Mouse (Mus musculus) ES-CJ7 (cell line): ENCODE data around the gene Ccdc9b.

ENCODE experiments used
- DNase-seq: peaks from one replicate; pipeline ENCODE4 v3.0.0; 2011; ENCODE audit warnings: low read depth, low spot score

Ccdc9b gene

GRCm38 (mm10) chr2:118749341-118749884 lies 13.0 kb downstream of the Ccdc9b start:
- DNase-seq, result peak; percentile 52

- DNase-seq, result no peak
These were observed 15.0 kb downstream of the Ccdc9b start for GRCm38 (mm10) chr2:118747301-118747960.

- DNase-seq, result peak; percentile 33
These were observed 16.3 kb downstream of the Ccdc9b start for GRCm38 (mm10) chr2:118745915-118746901.

GRCm38 (mm10) chr2:118745232-118745884 lies 17.1 kb downstream of the Ccdc9b start, which contains the start of gene Inafm2:
Gene Inafm2, plus strand, starts transcription at chr2:118745758.
- peak; percentile 81 for DNase-seq

GRCm38 (mm10) chr2:118744621-118745020 lies 17.8 kb downstream of the Ccdc9b start:
- DNase-seq, result no peak

- peak; percentile 69 for DNase-seq
These were observed 19.1 kb downstream of the Ccdc9b start for GRCm38 (mm10) chr2:118743261-118743943.

- DNase-seq, result no peak
These were observed 21.3 kb downstream of the Ccdc9b start for GRCm38 (mm10) chr2:118741183-118741582.

GRCm38 (mm10) chr2:118740341-118740740 lies 22.1 kb downstream of the Ccdc9b start:
- no peak for DNase-seq

- DNase-seq, result no peak
These were observed 29.1 kb downstream of the Ccdc9b start for GRCm38 (mm10) chr2:118733341-118733740.

GRCm38 (mm10) chr2:118731981-118732380 lies 30.5 kb downstream of the Ccdc9b start:
- DNase-seq, result no peak

- DNase-seq, result peak; percentile 19
These were observed 31.9 kb downstream of the Ccdc9b start for GRCm38 (mm10) chr2:118730622-118730915.

- no peak for DNase-seq
These were observed 32.4 kb downstream of the Ccdc9b start for GRCm38 (mm10) chr2:118729816-118730621.

GRCm38 (mm10) chr2:118729194-118729593 lies 33.3 kb downstream of the Ccdc9b start:
- no peak for DNase-seq

GRCm38 (mm10) chr2:118728337-118728736 lies 34.1 kb downstream of the Ccdc9b start, which contains the start of gene Plcb2:
Gene Plcb2, minus strand, starts transcription at chr2:118728438.
- DNase-seq, result no peak

GRCm38 (mm10) chr2:118727911-118728310 lies 34.5 kb downstream of the Ccdc9b start:
- DNase-seq, result no peak

GRCm38 (mm10) chr2:118726873-118727272 lies 35.6 kb downstream of the Ccdc9b start:
- DNase-seq, result no peak

GRCm38 (mm10) chr2:118725511-118725910 lies 37.0 kb downstream of the Ccdc9b start:
- no peak for DNase-seq

GRCm38 (mm10) chr2:118723693-118724486 lies 38.6 kb downstream of the Ccdc9b start:
- DNase-seq, result no peak

GRCm38 (mm10) chr2:118716677-118717076 lies 45.8 kb downstream of the Ccdc9b start:
- no peak for DNase-seq

- DNase-seq, result no peak
These were observed 48.2 kb downstream of the Ccdc9b start for GRCm38 (mm10) chr2:118714230-118714629.
